Mouse (Mus musculus): ENCODE measurements around the gene Drc1. TPM values are rescaled to one million over a fixed set of nuclear protein-coding genes. Genes with fewer than 3 reads are reported as not detected.

Drc1 gene
- 0.44 TPM in 1 of 2 replicates, not detected in the other for polyA plus RNA-seq (2014; fragmentation: Nextera tagmentation; extraction: Ambion mirVana)

DNA sequence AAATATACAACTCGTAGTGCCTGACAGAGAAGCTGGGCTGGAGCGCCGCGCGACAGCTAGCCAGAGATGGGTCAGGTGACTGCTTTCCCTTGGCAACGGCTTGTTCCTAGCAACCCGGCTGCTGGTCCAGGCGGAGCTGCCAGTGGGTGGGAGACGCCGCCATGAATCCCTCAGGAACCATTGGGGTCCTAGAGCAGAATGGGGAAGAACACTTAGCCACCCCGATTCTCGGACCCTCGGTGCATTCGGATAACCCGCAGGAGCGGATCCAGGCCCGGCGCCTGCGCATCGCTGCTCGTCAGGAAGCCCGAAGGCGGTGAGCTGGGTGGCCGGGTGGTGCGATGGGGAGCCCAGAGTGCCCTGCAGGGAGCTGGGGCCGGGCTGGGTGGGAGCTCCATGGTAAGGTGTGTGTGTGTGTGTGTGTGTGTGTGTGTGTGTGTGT, at the start of gene Drc1:
Drc1 (plus strand) TSS at position 98 of the 442 bp plus-strand sequence.
- no peaks in the 10 kb centered on the region for H3K36me3 ChIP-seq (ENCODE audit: control insufficient read depth, insufficient read depth, low read length)
- H3K9me3 ChIP-seq (ENCODE audit: control insufficient read depth, low read length) = peaks cover 2% of the 10 kb centered on the region; the same call in 1 of the 2 replicates
- H3K9ac ChIP-seq (ENCODE audit: low read length) = peak within 1 kb of the TSS; percentile 30
- WGBS = 4% methylated on average over 26 of the region's 26 CpGs
- peak within 1 kb of the TSS; percentile 66 for H3K4me2 ChIP-seq (ENCODE audit: low read depth, severe bottlenecking)
- no peaks in the 10 kb centered on the region for H3K4me1 ChIP-seq (ENCODE audit: control insufficient read depth, insufficient read depth, low read length)
- H3K27me3 ChIP-seq (ENCODE audit: control insufficient read depth, insufficient read depth, low read length) = no peaks in the 10 kb centered on the region
- DNase-seq (ENCODE audit: low spot score) (peak; percentile 72), ATAC-seq (ENCODE audit: insufficient number of reproducible peaks, low FRiP score, low TSS enrichment, low read depth) (0 out of 2 replicates have a peak, but pooled peaks have one; percentile 51)
- H3K4me3 ChIP-seq (ENCODE audit: low read depth, low read length) = peak within 1 kb of the TSS; percentile 35
- H3K27ac ChIP-seq (replicated peaks; ENCODE audit: low read depth, low read length) = no peak within 1 kb of the TSS

DNA sequence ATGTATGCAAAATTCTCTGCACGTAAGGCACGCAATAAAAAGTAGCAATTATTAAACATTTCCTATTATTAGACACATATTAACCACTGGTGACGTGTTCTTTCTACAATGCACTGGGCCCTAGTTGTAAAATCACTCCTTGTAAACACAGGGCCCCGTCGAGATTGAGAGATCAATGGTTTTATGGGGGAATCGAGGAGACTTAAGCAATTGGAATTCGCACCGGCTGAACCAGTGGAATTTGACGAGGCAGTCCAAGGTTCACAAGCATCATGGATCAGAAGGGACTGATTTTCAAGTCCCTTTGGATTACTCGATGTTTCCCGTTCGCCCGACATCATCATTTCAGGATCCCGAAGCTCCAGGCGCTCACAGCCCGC, 49.3 kb upstream of the Drc1 start:
- H3K9ac ChIP-seq (ENCODE audit: low read length) = peak overlapping the region; percentile 62
- H3K4me2 ChIP-seq (ENCODE audit: low read depth, severe bottlenecking) = peak overlapping the region; percentile 89
- H3K27me3 ChIP-seq (ENCODE audit: control insufficient read depth, insufficient read depth, low read length) = no peaks in the 10 kb centered on the region
- ATAC-seq (ENCODE audit: insufficient number of reproducible peaks, low FRiP score, low TSS enrichment, low read depth) (no peak), DNase-seq (ENCODE audit: low spot score) (no peak)
- H3K4me1 ChIP-seq (ENCODE audit: control insufficient read depth, insufficient read depth, low read length) = peaks cover 9% of the 10 kb centered on the region
- no peak overlapping the region; the same call in 1 of the 2 replicates for H3K27ac ChIP-seq (replicated peaks; ENCODE audit: low read depth, low read length)
- WGBS = 57% methylated on average over 16 of the region's 16 CpGs
- H3K4me3 ChIP-seq (ENCODE audit: low read depth, low read length) = peak overlapping the region; percentile 73
- H3K36me3 ChIP-seq (ENCODE audit: control insufficient read depth, insufficient read depth, low read length) = peaks cover 2% of the 10 kb centered on the region; the same call in 1 of the 2 replicates
- no peaks in the 10 kb centered on the region for H3K9me3 ChIP-seq (ENCODE audit: control insufficient read depth, low read length)

DNA sequence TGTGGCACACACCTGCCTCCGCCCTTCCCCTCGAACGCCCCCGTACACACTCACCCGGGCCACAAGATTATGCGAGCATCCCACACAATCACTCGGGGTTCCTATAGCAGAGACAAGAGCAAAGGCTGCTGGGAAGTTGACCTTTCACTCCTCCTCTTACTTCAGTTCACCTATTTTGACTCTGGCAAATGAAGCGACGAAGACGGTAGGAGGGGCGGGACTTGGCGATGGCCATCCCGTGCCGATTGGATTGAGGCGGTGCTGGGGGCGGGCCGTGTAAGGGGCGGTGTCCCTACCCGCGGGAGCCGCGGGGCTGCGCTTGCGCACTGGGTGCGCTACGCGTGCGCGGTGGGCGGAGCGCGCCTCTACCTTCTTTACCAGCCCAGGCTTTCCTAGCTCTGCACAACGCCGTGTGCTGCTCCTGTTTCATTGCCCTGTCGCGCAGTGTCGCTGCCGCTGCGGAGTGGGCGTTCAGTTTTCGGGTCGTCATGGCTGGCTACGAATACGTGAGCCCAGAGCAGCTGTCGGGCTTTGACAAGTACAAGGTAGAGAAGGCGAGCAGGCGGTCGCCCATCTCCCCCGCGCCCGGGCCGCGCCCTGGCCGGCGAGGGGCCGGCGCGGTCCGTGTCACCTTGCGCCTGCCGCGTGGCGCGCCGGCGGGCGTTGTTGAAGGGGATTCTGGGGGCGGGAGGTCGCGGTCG, 48.8 kb upstream of the Drc1 start, which contains the start of gene Selenoi:
Selenoi (plus strand) TSS at position 311 of the 701 bp plus-strand sequence.
- WGBS = 2% methylated on average over 71 of the region's 71 CpGs

DNA sequence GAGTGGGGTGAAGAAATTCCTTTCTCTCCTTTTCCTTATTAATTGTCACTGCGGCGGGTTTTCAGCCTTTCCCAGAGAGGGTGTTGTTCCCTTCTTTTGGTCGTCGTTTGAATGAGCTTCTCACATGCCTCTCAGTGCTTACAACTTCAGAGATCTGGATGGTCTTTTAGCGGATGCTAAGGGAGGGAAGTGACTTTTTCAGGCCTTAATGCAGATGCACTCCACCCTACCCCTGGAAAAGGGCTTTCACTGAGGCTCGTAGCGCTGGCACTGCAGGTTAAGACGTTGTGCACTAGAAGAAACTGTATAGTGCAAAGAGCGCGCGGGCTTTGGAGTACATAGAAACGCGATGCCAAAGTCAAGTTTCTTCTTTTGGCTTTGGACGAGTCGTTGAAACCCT, 48.1 kb upstream of the Drc1 start:
- H3K4me3 ChIP-seq (ENCODE audit: low read depth, low read length) = peak overlapping the region; percentile 73
- 5% methylated on average over 15 of the region's 15 CpGs for WGBS
- DNase-seq (ENCODE audit: low spot score) (no peak), ATAC-seq (ENCODE audit: insufficient number of reproducible peaks, low FRiP score, low TSS enrichment, low read depth) (no peak)
- H3K9ac ChIP-seq (ENCODE audit: low read length) = peak overlapping the region; percentile 81
- H3K9me3 ChIP-seq (ENCODE audit: control insufficient read depth, low read length) = no peaks in the 10 kb centered on the region
- H3K36me3 ChIP-seq (ENCODE audit: control insufficient read depth, insufficient read depth, low read length) = peaks cover 2% of the 10 kb centered on the region; the same call in 1 of the 2 replicates
- H3K4me2 ChIP-seq (ENCODE audit: low read depth, severe bottlenecking) = peak overlapping the region; percentile 89
- H3K27me3 ChIP-seq (ENCODE audit: control insufficient read depth, insufficient read depth, low read length) = no peaks in the 10 kb centered on the region
- H3K4me1 ChIP-seq (ENCODE audit: control insufficient read depth, insufficient read depth, low read length) = peaks cover 9% of the 10 kb centered on the region
- H3K27ac ChIP-seq (replicated peaks; ENCODE audit: low read depth, low read length) = peak overlapping the region; percentile 72; the same call in 1 of the 2 replicates

More for the DNA sequence above, 48.8 kb upstream of the Drc1 start, which contains the start of gene Selenoi:
- ATAC-seq (ENCODE audit: insufficient number of reproducible peaks, low FRiP score, low TSS enrichment, low read depth) (peak; percentile 100), DNase-seq (ENCODE audit: low spot score) (peak; percentile 96)
- H3K4me2 ChIP-seq (ENCODE audit: low read depth, severe bottlenecking) = peak within 1 kb of the TSS; percentile 89
- peaks cover 9% of the 10 kb centered on the region for H3K4me1 ChIP-seq (ENCODE audit: control insufficient read depth, insufficient read depth, low read length)
- H3K4me3 ChIP-seq (ENCODE audit: low read depth, low read length) = peak within 1 kb of the TSS; percentile 73
- H3K36me3 ChIP-seq (ENCODE audit: control insufficient read depth, insufficient read depth, low read length) = peaks cover 2% of the 10 kb centered on the region; the same call in 1 of the 2 replicates
- no peaks in the 10 kb centered on the region for H3K27me3 ChIP-seq (ENCODE audit: control insufficient read depth, insufficient read depth, low read length)
- H3K9ac ChIP-seq (ENCODE audit: low read length) = peak within 1 kb of the TSS; percentile 81
- H3K9me3 ChIP-seq (ENCODE audit: control insufficient read depth, low read length) = no peaks in the 10 kb centered on the region
- peak within 1 kb of the TSS; percentile 72; the same call in 1 of the 2 replicates for H3K27ac ChIP-seq (replicated peaks; ENCODE audit: low read depth, low read length)

DNA sequence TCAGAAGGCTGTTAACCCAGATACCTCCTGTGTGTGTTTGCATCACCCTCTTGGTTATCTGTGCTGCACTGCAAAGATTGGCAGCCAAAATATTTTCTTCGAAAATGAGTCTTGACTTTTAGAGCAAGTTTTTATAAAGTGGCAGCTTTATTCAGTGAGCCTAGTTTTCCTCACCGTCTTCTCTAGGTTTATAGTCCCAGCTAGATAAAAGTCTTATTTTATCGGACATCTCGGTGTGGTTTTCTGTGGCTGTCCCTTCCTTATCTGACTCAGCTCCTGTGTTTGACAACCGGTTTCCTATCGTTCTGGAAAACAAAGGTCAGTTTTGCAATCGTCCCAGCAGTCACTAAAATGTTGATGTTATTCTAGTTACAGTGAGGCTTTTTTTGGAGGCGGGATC, 47.2 kb upstream of the Drc1 start:
- Histone ChIP-seq H3K4me3 (ENCODE audit: low read depth, low read length) (no peak overlapping the region), H3K4me2 (ENCODE audit: low read depth, severe bottlenecking) (peak overlapping the region; percentile 89; the same call in 1 of the 2 replicates), H3K27ac (replicated peaks; ENCODE audit: low read depth, low read length) (no peak overlapping the region), H3K4me1 (ENCODE audit: control insufficient read depth, insufficient read depth, low read length) (peaks cover 9% of the 10 kb centered on the region), H3K36me3 (ENCODE audit: control insufficient read depth, insufficient read depth, low read length) (peaks cover 2% of the 10 kb centered on the region; the same call in 1 of the 2 replicates), H3K9ac (ENCODE audit: low read length) (no peak overlapping the region), H3K27me3 (ENCODE audit: control insufficient read depth, insufficient read depth, low read length) (no peaks in the 10 kb centered on the region), H3K9me3 (ENCODE audit: control insufficient read depth, low read length) (no peaks in the 10 kb centered on the region)
- ATAC-seq (ENCODE audit: insufficient number of reproducible peaks, low FRiP score, low TSS enrichment, low read depth) (no peak), DNase-seq (ENCODE audit: low spot score) (no peak)
- WGBS = 79% methylated on average over 8 of the region's 8 CpGs

DNA sequence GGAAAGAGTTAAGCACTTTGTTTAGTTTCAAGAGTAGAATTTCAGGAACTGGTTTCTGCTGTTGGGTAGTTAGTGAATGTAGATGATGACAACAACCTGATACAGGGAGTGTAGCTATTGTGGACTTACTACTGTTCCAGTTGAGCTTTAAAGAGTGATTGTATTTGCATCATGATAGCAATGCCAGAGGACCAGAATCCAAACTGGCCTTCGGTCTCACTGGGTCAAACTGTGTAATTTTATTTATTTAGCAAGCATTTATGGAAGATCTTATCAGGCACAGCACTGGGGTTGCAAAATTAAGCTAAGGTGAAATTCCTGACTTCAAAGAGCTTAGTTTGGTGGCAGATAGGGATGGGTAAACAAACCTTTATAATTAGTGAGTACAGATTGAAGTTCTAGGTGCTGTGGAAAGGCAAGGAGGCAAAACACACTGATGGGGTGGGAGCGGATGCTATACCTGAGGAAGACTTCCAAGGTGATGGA, 45.5 kb upstream of the Drc1 start:
- WGBS = 79% methylated on average over 2 of the region's 2 CpGs
- Histone ChIP-seq H3K4me2 (ENCODE audit: low read depth, severe bottlenecking) (no peak overlapping the region), H3K4me3 (ENCODE audit: low read depth, low read length) (no peak overlapping the region), H3K27me3 (ENCODE audit: control insufficient read depth, insufficient read depth, low read length) (no peaks in the 10 kb centered on the region), H3K9me3 (ENCODE audit: control insufficient read depth, low read length) (no peaks in the 10 kb centered on the region), H3K4me1 (ENCODE audit: control insufficient read depth, insufficient read depth, low read length) (peaks cover 9% of the 10 kb centered on the region), H3K27ac (replicated peaks; ENCODE audit: low read depth, low read length) (no peak overlapping the region), H3K9ac (ENCODE audit: low read length) (no peak overlapping the region), H3K36me3 (ENCODE audit: control insufficient read depth, insufficient read depth, low read length) (no peaks in the 10 kb centered on the region)
- DNase-seq (ENCODE audit: low spot score) (no peak), ATAC-seq (ENCODE audit: insufficient number of reproducible peaks, low FRiP score, low TSS enrichment, low read depth) (no peak)

DNA sequence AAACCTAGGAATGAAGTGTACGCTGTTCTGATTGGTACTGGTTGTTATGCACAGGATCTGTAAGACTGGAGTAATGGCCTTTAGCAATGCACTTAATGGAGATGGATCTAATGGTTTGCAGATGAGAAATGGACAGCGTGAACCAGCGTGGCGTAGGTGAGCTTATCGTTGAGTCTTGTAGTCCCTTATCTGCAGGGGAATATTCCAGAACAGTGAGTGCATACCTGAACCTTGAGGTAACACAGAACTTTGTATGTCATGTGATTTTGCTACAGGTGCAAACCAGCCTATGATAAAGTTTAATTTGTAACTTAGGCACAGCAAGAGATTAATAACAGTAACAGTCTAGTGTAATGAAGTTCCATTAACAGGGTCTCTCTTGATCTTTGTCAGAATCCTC, 42.7 kb upstream of the Drc1 start:
- Histone ChIP-seq H3K4me1 (ENCODE audit: control insufficient read depth, insufficient read depth, low read length) (peaks cover 7% of the 10 kb centered on the region), H3K27ac (replicated peaks; ENCODE audit: low read depth, low read length) (no peak overlapping the region), H3K4me3 (ENCODE audit: low read depth, low read length) (no peak overlapping the region), H3K36me3 (ENCODE audit: control insufficient read depth, insufficient read depth, low read length) (no peaks in the 10 kb centered on the region), H3K27me3 (ENCODE audit: control insufficient read depth, insufficient read depth, low read length) (no peaks in the 10 kb centered on the region), H3K4me2 (ENCODE audit: low read depth, severe bottlenecking) (no peak overlapping the region), H3K9me3 (ENCODE audit: control insufficient read depth, low read length) (no peaks in the 10 kb centered on the region), H3K9ac (ENCODE audit: low read length) (no peak overlapping the region)
- ATAC-seq (ENCODE audit: insufficient number of reproducible peaks, low FRiP score, low TSS enrichment, low read depth) = no peak
- no peak for DNase-seq (ENCODE audit: low spot score)
- 95% methylated on average over 5 of the region's 5 CpGs for WGBS

DNA sequence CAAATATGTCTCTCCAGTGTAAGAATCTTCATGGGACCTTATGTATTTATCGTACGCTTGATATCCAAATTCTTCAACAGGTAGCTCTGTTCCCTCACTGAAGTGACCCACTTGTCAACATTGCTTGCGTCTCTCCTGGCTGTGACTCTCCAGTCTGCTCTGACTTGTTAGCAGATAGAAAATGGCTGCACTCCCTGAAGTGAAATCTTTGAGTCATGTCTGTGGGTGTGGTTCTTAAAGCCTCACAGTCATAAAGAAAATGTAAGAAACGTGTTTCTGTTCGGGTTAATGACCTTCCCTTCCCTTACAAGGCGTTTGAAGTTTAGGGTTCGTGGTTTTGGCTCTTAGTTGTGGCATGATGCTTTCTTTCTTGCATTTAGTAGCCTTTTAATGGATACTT, 40.6 kb upstream of the Drc1 start:
- H3K36me3 ChIP-seq (ENCODE audit: control insufficient read depth, insufficient read depth, low read length) = no peaks in the 10 kb centered on the region
- H3K4me1 ChIP-seq (ENCODE audit: control insufficient read depth, insufficient read depth, low read length) = no peaks in the 10 kb centered on the region
- no peak overlapping the region for H3K27ac ChIP-seq (replicated peaks; ENCODE audit: low read depth, low read length)
- DNase-seq (ENCODE audit: low spot score) (no peak), ATAC-seq (ENCODE audit: insufficient number of reproducible peaks, low FRiP score, low TSS enrichment, low read depth) (no peak)
- no peak overlapping the region for H3K9ac ChIP-seq (ENCODE audit: low read length)
- H3K9me3 ChIP-seq (ENCODE audit: control insufficient read depth, low read length) = no peaks in the 10 kb centered on the region
- no peak overlapping the region for H3K4me3 ChIP-seq (ENCODE audit: low read depth, low read length)
- no peak overlapping the region for H3K4me2 ChIP-seq (ENCODE audit: low read depth, severe bottlenecking)
- WGBS = 84% methylated on average over 7 of the region's 7 CpGs
- H3K27me3 ChIP-seq (ENCODE audit: control insufficient read depth, insufficient read depth, low read length) = no peaks in the 10 kb centered on the region
